Mouse (Mus musculus) heart, embryonic 12.5 days (tissue): ENCODE measurements at regions not wholly inside any gene's neighbourhood (a gene's known extent, or its start where the extent isn't known, plus 50 kb on each side); places are given as distances from the start of the nearest gene placed in this dataset.

Experiments used
- ATAC-seq: fragments of 200-750 bp; cut with Nextera tagmentation; 2 replicates; pipeline ENCODE4 v1.8.0; 2017; ENCODE audit warnings: moderate TSS enrichment, moderate library complexity; ENCODE audit not compliant: insufficient number of reproducible peaks, low FRiP score
- H3K27ac ChIP-seq: fragments of 300-500 bp; sonication (generic); 2 replicates; pipeline ENCODE4 v1.5.1; 2016; ENCODE audit warnings: mild to moderate bottlenecking, moderate library complexity; ENCODE audit not compliant: poor library complexity, severe bottlenecking
- H3K27me3 ChIP-seq: fragments of 300-500 bp; sonication (generic); replicated peaks from 2 replicates; pipeline ENCODE4 v1.6.1; 2016; ENCODE audit warnings: mild to moderate bottlenecking, moderate library complexity
- H3K36me3 ChIP-seq: fragments of 300-500 bp; sonication (generic); 2 replicates; pipeline ENCODE4 v1.6.1; 2016; ENCODE audit warnings: mild to moderate bottlenecking, moderate library complexity
- H3K4me1 ChIP-seq: fragments of 300-500 bp; sonication (generic); replicated peaks from 2 replicates; pipeline ENCODE4 v1.6.1; 2016; ENCODE audit warnings: mild to moderate bottlenecking
- H3K4me2 ChIP-seq: fragments of 300-500 bp; sonication (generic); 2 replicates; pipeline ENCODE4 v1.6.1; 2016; ENCODE audit warnings: mild to moderate bottlenecking, moderate library complexity
- H3K4me3 ChIP-seq: fragments of 300-500 bp; sonication (generic); 2 replicates; pipeline ENCODE4 v1.5.1; 2016; ENCODE audit warnings: mild to moderate bottlenecking
- H3K9ac ChIP-seq: fragments of 300-500 bp; sonication (generic); 2 replicates; pipeline ENCODE4 v1.6.1; 2016; ENCODE audit warnings: mild to moderate bottlenecking, moderate library complexity
- H3K9me3 ChIP-seq: fragments of 300-500 bp; sonication (generic); replicated peaks from 2 replicates; pipeline ENCODE4 v1.6.1; 2016; ENCODE audit warnings: mild to moderate bottlenecking, moderate library complexity
- WGBS: fragments of 180-500 bp; shearing (Covaris S2); methylation state at CpG from one replicate; pipeline ENCODE4 v1.1.7; 2016; 5-methylcytosine and 5-hydroxymethylcytosine counted together

GRCm38 (mm10) chr15:72205950-72206349 is 1628.4 kb upstream of the Gm6569 start:
- 17% methylated on average over 9 of the region's 9 CpGs for WGBS
- peak; percentile 18; the same call in 1 of the 2 replicates for ATAC-seq
- H3K36me3 ChIP-seq, result no peaks in the 10 kb centered on the region
- H3K4me3 ChIP-seq, result no peak overlapping the region
- no peaks in the 10 kb centered on the region for H3K9me3 ChIP-seq
- no peaks in the 10 kb centered on the region for H3K4me1 ChIP-seq
- H3K9ac ChIP-seq, result no peak overlapping the region
- no peaks in the 10 kb centered on the region for H3K27me3 ChIP-seq
- no peak overlapping the region for H3K27ac ChIP-seq
- no peak overlapping the region for H3K4me2 ChIP-seq

GRCm38 (mm10) chr15:72207589-72207988 is 1626.8 kb upstream of the Gm6569 start:
- Histone ChIP-seq H3K9me3 (no peaks in the 10 kb centered on the region), H3K36me3 (no peaks in the 10 kb centered on the region), H3K9ac (no peak overlapping the region), H3K4me1 (no peaks in the 10 kb centered on the region), H3K27me3 (no peaks in the 10 kb centered on the region), H3K27ac (no peak overlapping the region), H3K4me2 (no peak overlapping the region), H3K4me3 (no peak overlapping the region)
- 61% methylated on average over 4 of the region's 4 CpGs for WGBS
- ATAC-seq, result no peak

- WGBS, result 47% methylated on average over 4 of the region's 4 CpGs
- Histone ChIP-seq H3K4me3 (no peak overlapping the region), H3K4me2 (no peak overlapping the region), H3K27me3 (no peaks in the 10 kb centered on the region), H3K4me1 (no peaks in the 10 kb centered on the region), H3K9me3 (no peaks in the 10 kb centered on the region), H3K27ac (no peak overlapping the region), H3K36me3 (no peaks in the 10 kb centered on the region), H3K9ac (no peak overlapping the region)
- ATAC-seq, result no peak
These were observed 1626.3 kb upstream of the Gm6569 start for GRCm38 (mm10) chr15:72208076-72208475.

GRCm38 (mm10) chr15:72208973-72209372 is 1625.4 kb upstream of the Gm6569 start:
- Histone ChIP-seq H3K4me1 (no peaks in the 10 kb centered on the region), H3K4me2 (no peak overlapping the region), H3K4me3 (no peak overlapping the region), H3K9ac (no peak overlapping the region), H3K9me3 (no peaks in the 10 kb centered on the region), H3K27ac (no peak overlapping the region), H3K36me3 (no peaks in the 10 kb centered on the region), H3K27me3 (no peaks in the 10 kb centered on the region)
- 90% methylated on average over 7 of the region's 7 CpGs for whole genome bisulfite sequencing
- ATAC-seq, result no peak

GRCm38 (mm10) chr15:72217731-72218130 is 1616.6 kb upstream of the Gm6569 start:
- H3K4me1 ChIP-seq, result no peaks in the 10 kb centered on the region
- no peak overlapping the region for H3K4me3 ChIP-seq
- no peak for ATAC-seq
- no peaks in the 10 kb centered on the region for H3K27me3 ChIP-seq
- 69% methylated on average over 5 of the region's 5 CpGs for WGBS
- H3K9ac ChIP-seq, result no peak overlapping the region
- H3K36me3 ChIP-seq, result no peaks in the 10 kb centered on the region
- H3K27ac ChIP-seq, result no peak overlapping the region
- 0 out of 2 replicates have a peak, but pooled peaks cover 3% of the 10 kb centered on the region for H3K9me3 ChIP-seq
- H3K4me2 ChIP-seq, result no peak overlapping the region

GRCm38 (mm10) chr15:72219985-72220384 is 1614.4 kb upstream of the Gm6569 start:
- no peak overlapping the region for H3K4me2 ChIP-seq

GRCm38 (mm10) chr15:72220786-72221185 is 1613.6 kb upstream of the Gm6569 start:
- Histone ChIP-seq H3K4me2 (no peak overlapping the region), H3K4me1 (no peaks in the 10 kb centered on the region), H3K9me3 (0 out of 2 replicates have a peak, but pooled peaks cover 3% of the 10 kb centered on the region), H3K36me3 (no peaks in the 10 kb centered on the region), H3K27me3 (no peaks in the 10 kb centered on the region), H3K4me3 (no peak overlapping the region), H3K9ac (no peak overlapping the region), H3K27ac (no peak overlapping the region)
- no peak for ATAC-seq
- WGBS, result 77% methylated on average over 6 of the region's 6 CpGs

More at GRCm38 (mm10) chr15:72219985-72220384, 1614.4 kb upstream of the Gm6569 start:
- Histone ChIP-seq H3K4me3 (no peak overlapping the region), H3K4me1 (no peaks in the 10 kb centered on the region), H3K27me3 (no peaks in the 10 kb centered on the region), H3K27ac (no peak overlapping the region), H3K9ac (no peak overlapping the region), H3K36me3 (no peaks in the 10 kb centered on the region), H3K9me3 (0 out of 2 replicates have a peak, but pooled peaks cover 3% of the 10 kb centered on the region)
- WGBS, result 77% methylated on average over 7 of the region's 7 CpGs
- no peak for ATAC-seq

- 35% methylated on average over 2 of the region's 2 CpGs for WGBS
- Histone ChIP-seq H3K4me3 (no peak overlapping the region), H3K4me1 (no peaks in the 10 kb centered on the region), H3K36me3 (no peaks in the 10 kb centered on the region), H3K9ac (no peak overlapping the region), H3K27me3 (no peaks in the 10 kb centered on the region), H3K4me2 (no peak overlapping the region), H3K27ac (no peak overlapping the region), H3K9me3 (peaks cover 3% of the 10 kb centered on the region; the same call in 1 of the 2 replicates)
- no peak for ATAC-seq
These were observed 1602.0 kb upstream of the Gm6569 start for GRCm38 (mm10) chr15:72232355-72232754.

GRCm38 (mm10) chr15:72264619-72265018 is 1569.7 kb upstream of the Gm6569 start:
- no peak for ATAC-seq
- 71% methylated on average over 3 of the region's 3 CpGs for WGBS
- Histone ChIP-seq H3K36me3 (no peaks in the 10 kb centered on the region), H3K4me1 (no peaks in the 10 kb centered on the region), H3K9me3 (peaks cover 7% of the 10 kb centered on the region), H3K27me3 (no peaks in the 10 kb centered on the region), H3K27ac (no peak overlapping the region), H3K4me2 (no peak overlapping the region), H3K4me3 (no peak overlapping the region), H3K9ac (no peak overlapping the region)

GRCm38 (mm10) chr15:72283846-72284245 is 1550.5 kb upstream of the Gm6569 start:
- H3K4me1 ChIP-seq, result no peaks in the 10 kb centered on the region
- ATAC-seq, result no peak
- 41% methylated on average over 1 of the region's 1 CpGs for WGBS

GRCm38 (mm10) chr15:72296648-72297047 is 1537.7 kb upstream of the Gm6569 start:
- no peak overlapping the region for H3K27ac ChIP-seq
- no peak overlapping the region for H3K4me3 ChIP-seq
- H3K9ac ChIP-seq, result no peak overlapping the region
- H3K4me2 ChIP-seq, result no peak overlapping the region
- no peaks in the 10 kb centered on the region for H3K36me3 ChIP-seq
- no peaks in the 10 kb centered on the region for H3K27me3 ChIP-seq
- H3K4me1 ChIP-seq, result no peaks in the 10 kb centered on the region
- no peaks in the 10 kb centered on the region for H3K9me3 ChIP-seq
- no peak for ATAC-seq
- 78% methylated on average over 2 of the region's 2 CpGs for WGBS

More at GRCm38 (mm10) chr15:72283846-72284245, 1550.5 kb upstream of the Gm6569 start:
- 0 out of 2 replicates have a peak, but pooled peaks cover 3% of the 10 kb centered on the region for H3K9me3 ChIP-seq
- no peaks in the 10 kb centered on the region for H3K27me3 ChIP-seq
- no peak overlapping the region for H3K9ac ChIP-seq
- H3K4me3 ChIP-seq, result no peak overlapping the region
- H3K36me3 ChIP-seq, result no peaks in the 10 kb centered on the region
- no peak overlapping the region for H3K4me2 ChIP-seq
- H3K27ac ChIP-seq, result no peak overlapping the region

- H3K4me2 ChIP-seq, result no peak overlapping the region
- no peaks in the 10 kb centered on the region; the same call in 1 of the 2 replicates for H3K9me3 ChIP-seq
- no peaks in the 10 kb centered on the region for H3K36me3 ChIP-seq
- whole genome bisulfite sequencing, result 67% methylated on average over 5 of the region's 5 CpGs
- no peak overlapping the region for H3K27ac ChIP-seq
- no peak overlapping the region for H3K4me3 ChIP-seq
- no peak for ATAC-seq
- H3K9ac ChIP-seq, result no peak overlapping the region
- no peaks in the 10 kb centered on the region for H3K27me3 ChIP-seq
- no peaks in the 10 kb centered on the region for H3K4me1 ChIP-seq
These were observed 1521.9 kb upstream of the Gm6569 start for GRCm38 (mm10) chr15:72312417-72312816.
